Mouse (Mus musculus) mouse trophoblast stem cell (cell line): ENCODE measurements around the gene P2rx1.

Source experiments
- in situ Hi-C, 2 experiments: fragments of 300-500 bp; cut with MseI, MboI; formaldehyde crosslinking; loops; 2 replicates in 1 of 2; 3 replicates in 1 of 2; pipeline ENCODE4 v1.15.1; 2025

P2rx1 gene

GRCm38 (mm10) chr11:72987807-72988206 lies 11.1 kb upstream of the P2rx1 start:
- in situ Hi-C loops: no loop called here

GRCm38 (mm10) chr11:72989044-72989443 lies 9.9 kb upstream of the P2rx1 start:
- in situ Hi-C loops: no loop called here

GRCm38 (mm10) chr11:72990688-72991087 lies 8.2 kb upstream of the P2rx1 start:
- in situ Hi-C loops: no loop called here

- in situ Hi-C loops: no loop called here
Measured at GRCm38 (mm10) chr11:72991961-72992360, 6.9 kb upstream of the P2rx1 start.

GRCm38 (mm10) chr11:72996346-72996745 lies 2.6 kb upstream of the P2rx1 start:
- in situ Hi-C loops: no loop called here

GRCm38 (mm10) chr11:72996781-72997180 lies 2.1 kb upstream of the P2rx1 start:
- in situ Hi-C loops: no loop called here

- in situ Hi-C loops: no loop called here
Measured at GRCm38 (mm10) chr11:72997529-72998326, 1.2 kb upstream of the P2rx1 start.

GRCm38 (mm10) chr11:73001029-73001428 lies 2.1 kb downstream of the P2rx1 start:
- in situ Hi-C loops: loop anchor here (5.0 kb wide), 1 partner anchor 74 kb away; no protein-coding TSS in a partner anchor

- in situ Hi-C loops: loop anchor here (5.0 kb wide), 1 partner anchor 36 kb away; no protein-coding TSS in a partner anchor
Measured at GRCm38 (mm10) chr11:73006377-73006776, 7.5 kb downstream of the P2rx1 start.

- in situ Hi-C loops: loop anchor here (5.0 kb wide), 1 partner anchor 35 kb away; no protein-coding TSS in a partner anchor
Measured at GRCm38 (mm10) chr11:73007113-73007512, 8.2 kb downstream of the P2rx1 start.

- in situ Hi-C loops: loop anchor here (5.0 kb wide), 1 partner anchor 34 kb away; no protein-coding TSS in a partner anchor
Measured at GRCm38 (mm10) chr11:73007698-73008481, 9.0 kb downstream of the P2rx1 start.

GRCm38 (mm10) chr11:73008826-73009225 lies 9.9 kb downstream of the P2rx1 start:
- in situ Hi-C loops: loop anchor here (5.0 kb wide), 1 partner anchor 33 kb away; no protein-coding TSS in a partner anchor

- in situ Hi-C loops: loop anchor here (5.0 kb wide), 1 partner anchor 33 kb away; no protein-coding TSS in a partner anchor
Measured at GRCm38 (mm10) chr11:73009531-73010274, 10.8 kb downstream of the P2rx1 start.

- in situ Hi-C loops: no loop called here
Measured at GRCm38 (mm10) chr11:73013981-73014380, 15.1 kb downstream of the P2rx1 start.

- in situ Hi-C loops: no loop called here
Measured at GRCm38 (mm10) chr11:73014831-73015344, 16.0 kb downstream of the P2rx1 start.

GRCm38 (mm10) chr11:73015391-73016102 lies 16.6 kb downstream of the P2rx1 start:
- in situ Hi-C loops: no loop called here

GRCm38 (mm10) chr11:73016103-73016420 lies 17.2 kb downstream of the P2rx1 start:
- in situ Hi-C loops: no loop called here

- in situ Hi-C loops: no loop called here
Measured at GRCm38 (mm10) chr11:73018471-73019146, 19.7 kb downstream of the P2rx1 start, which contains the start of gene Camkk1. Camkk1 (plus strand) TSS chr11:73019008.

GRCm38 (mm10) chr11:73019147-73019795 lies 20.4 kb downstream of the P2rx1 start:
- in situ Hi-C loops: no loop called here
